23 mouse cellular contexts compared by ENCODE assay signal in genomic region chr3:51649426-51649825, GRCm38 (mm10). TPM values are rescaled to one million over a fixed set of nuclear protein-coding genes. Genes with fewer than 3 reads are reported as not detected.
DNase-seq lines count a peak whose midpoint lies in the region; ATAC-seq and TF ChIP-seq lines count a peak whose summit lies in the region.
"Had no signal": no experiment of that assay in that cellular context is flagged by ENCODE, and none has a peak within 500 bp of the region (broad histone marks: within the 10 kb centered on the region; RNA-seq: fewer than 3 reads in every experiment).

No protein-coding gene starts in this region.

- no peak for TF ChIP-seq CTCF in intestine, postnatal 0 days (IDR thresholded peaks at IDR 0.05; ENCODE audit: low read depth)
- TF ChIP-seq CTCF in left cerebral cortex, adult 2 months (IDR thresholded peaks at IDR 0.05): no peak

- H3K4me2 ChIP-seq in intestine, embryonic 16.5 days (ENCODE audit: low read depth, low read length): no peak overlapping the region
- no peak overlapping the region for H3K4me2 ChIP-seq in intestine, embryonic 15.5 days (replicated peaks)
- H3K4me2 ChIP-seq in intestine, postnatal 0 days (replicated peaks; ENCODE audit: low read depth): no peak overlapping the region
- H3K4me2 ChIP-seq: heart, embryonic 15.5 days; hindbrain, embryonic 15.5 days; liver, embryonic 13.5 days; midbrain, embryonic 15.5 days; neural tube, embryonic 13.5 days had no signal

- ATAC-seq in intestine, embryonic 16.5 days: 0 out of 2 replicates have a peak, but pooled peaks have one; percentile 9
- ATAC-seq in intestine, embryonic 15.5 days: no peak
- peak; percentile 20; the same call in 1 of the 2 replicates for ATAC-seq in intestine, postnatal 0 days
- ATAC-seq: forebrain, embryonic 16.5 days; midbrain, embryonic 15.5 days had no signal

- 70% methylated on average over 8 of the region's 8 CpGs for WGBS in intestine, embryonic 16.5 days
- WGBS in intestine, embryonic 15.5 days: 68% methylated on average over 8 of the region's 8 CpGs
- WGBS in intestine, postnatal 0 days: 47% methylated on average over 8 of the region's 8 CpGs

- H3K4me3 ChIP-seq in intestine, embryonic 16.5 days (ENCODE audit: low read length): no peak overlapping the region
- no peak overlapping the region for H3K4me3 ChIP-seq in intestine, embryonic 15.5 days (replicated peaks)
- no peak overlapping the region for H3K4me3 ChIP-seq in intestine, postnatal 0 days (ENCODE audit: low read depth, low read length)
- no peak overlapping the region for H3K4me3 ChIP-seq in left cerebral cortex, adult 2 months
- H3K4me3 ChIP-seq: forebrain, embryonic 10.5 days; heart, embryonic 15.5 days; hindbrain, embryonic 15.5 days; liver, embryonic 13.5 days; midbrain, embryonic 15.5 days; myocyte; neural tube, embryonic 13.5 days had no signal

- H3K4me1 ChIP-seq in intestine, embryonic 16.5 days (ENCODE audit: control insufficient read depth, insufficient read depth, low read length): peaks cover 21% of the 10 kb centered on the region
- peaks cover 16% of the 10 kb centered on the region; the same call in 1 of the 2 replicates for H3K4me1 ChIP-seq in intestine, embryonic 15.5 days (replicated peaks)
- peaks cover 5% of the 10 kb centered on the region; the same call in 1 of the 2 replicates for H3K4me1 ChIP-seq in intestine, postnatal 0 days (replicated peaks; ENCODE audit: control insufficient read depth, insufficient read depth, low read length)

- intact Hi-C loops in left cerebral cortex, adult 2 months (cut with DNase I): loop anchor here (2.0 kb wide), 1 partner anchor 593 kb away; no protein-coding TSS in a partner anchor

- no peaks in the 10 kb centered on the region for H3K9me3 ChIP-seq in intestine, embryonic 16.5 days (ENCODE audit: control insufficient read depth, low read length)
- H3K9me3 ChIP-seq in intestine, embryonic 15.5 days: no peaks in the 10 kb centered on the region
- H3K9me3 ChIP-seq in intestine, postnatal 0 days (ENCODE audit: control insufficient read depth): no peaks in the 10 kb centered on the region
- H3K9me3 ChIP-seq: heart, embryonic 15.5 days; hindbrain, embryonic 15.5 days; liver, embryonic 13.5 days; midbrain, embryonic 15.5 days; neural tube, embryonic 13.5 days had no signal

- DNase-seq in 3T3-L1 (ENCODE audit: low read depth, low spot score): peak; percentile 61
- peak; percentile 43 to 62 for DNase-seq in kidney, postnatal 25 days
- no peak for DNase-seq in thymus, postnatal 10 days (ENCODE audit: low spot score in 2 of 2)
- no peak for DNase-seq in left cerebral cortex, adult 2 months (ENCODE audit: extremely low spot score in 1 of 2, low spot score in 2 of 2)
- no peak for DNase-seq in spleen, postnatal 36 days (ENCODE audit: low spot score in 2 of 2)
- DNase-seq: adrenal gland, postnatal 10 days; cerebellum, adult 9-10 months; gastrocnemius, postnatal 14 days; liver, embryonic 13.5 days; lung, adult 2 months; right cerebral cortex, adult 18-20 months had no signal

- no peak overlapping the region for H3K27ac ChIP-seq in intestine, embryonic 16.5 days (ENCODE audit: low read length)
- H3K27ac ChIP-seq in intestine, embryonic 15.5 days: no peak overlapping the region
- no peak overlapping the region for H3K27ac ChIP-seq in intestine, postnatal 0 days (ENCODE audit: low read depth, low read length)
- H3K27ac ChIP-seq in left cerebral cortex, adult 2 months: no peak overlapping the region
- H3K27ac ChIP-seq: forebrain, embryonic 10.5 days; heart, embryonic 15.5 days; hindbrain, embryonic 15.5 days; liver, embryonic 13.5 days; macrophage; midbrain, embryonic 15.5 days; neural tube, embryonic 13.5 days had no signal

- H3K9ac ChIP-seq in intestine, embryonic 16.5 days (ENCODE audit: low read depth, low read length): no peak overlapping the region
- H3K9ac ChIP-seq in intestine, embryonic 15.5 days: no peak overlapping the region
- no peak overlapping the region for H3K9ac ChIP-seq in intestine, postnatal 0 days (ENCODE audit: low read depth, low read length)
- H3K9ac ChIP-seq: heart, embryonic 15.5 days; hindbrain, embryonic 15.5 days; liver, embryonic 13.5 days; midbrain, embryonic 15.5 days; neural tube, embryonic 13.5 days had no signal

- no peaks in the 10 kb centered on the region for H3K27me3 ChIP-seq in intestine, embryonic 16.5 days (replicated peaks; ENCODE audit: control insufficient read depth, insufficient read depth, low read length)
- no peaks in the 10 kb centered on the region for H3K27me3 ChIP-seq in intestine, embryonic 15.5 days (replicated peaks)
- H3K27me3 ChIP-seq in intestine, postnatal 0 days (replicated peaks; ENCODE audit: control insufficient read depth, insufficient read depth, low read length): no peaks in the 10 kb centered on the region
- H3K27me3 ChIP-seq: heart, embryonic 15.5 days; hindbrain, embryonic 15.5 days; midbrain, embryonic 15.5 days; neural tube, embryonic 13.5 days had no signal

- H3K36me3 ChIP-seq in intestine, embryonic 16.5 days (ENCODE audit: control insufficient read depth, insufficient read depth, low read length): no peaks in the 10 kb centered on the region
- no peaks in the 10 kb centered on the region for H3K36me3 ChIP-seq in intestine, embryonic 15.5 days
- no peaks in the 10 kb centered on the region for H3K36me3 ChIP-seq in intestine, postnatal 0 days (ENCODE audit: control insufficient read depth, insufficient read depth)
- H3K36me3 ChIP-seq: forebrain, embryonic 10.5 days; heart, embryonic 15.5 days; hindbrain, embryonic 15.5 days; liver, embryonic 13.5 days; midbrain, embryonic 15.5 days; neural tube, embryonic 13.5 days had no signal

RNA-seq across cellular contexts. Expression of gene Mgst2, which starts 10.7 kb away (rescaled TPM):
- polyA plus RNA-seq in intestine, embryonic 16.5 days (2015; fragmentation: Nextera tagmentation; extraction: Ambion mirVana): 49.8 and 61.7 TPM in 2 replicates
- 30.2 and 33.3 TPM in 2 replicates for polyA plus RNA-seq in intestine, embryonic 15.5 days (2015; fragmentation: Nextera tagmentation; extraction: Ambion mirVana)
- 128 and 153 TPM in 2 replicates for polyA plus RNA-seq in intestine, postnatal 0 days (2015; fragmentation: Nextera tagmentation; extraction: Ambion mirVana)
- total RNA-seq in left cerebral cortex, adult 2 months (2021): not detected
- total RNA-seq: left cerebral cortex, postnatal 36 days had no signal

Comparison
In these comparisons a context has a peak if more than half of its experiments do, and no peak if none do; other contexts are left out.
1. DNase-seq: peak in 3T3-L1 (single experiment) and kidney, postnatal 25 days (2 of 2); none in thymus, postnatal 10 days (0 of 2), left cerebral cortex, adult 2 months (0 of 2) and spleen, postnatal 36 days (0 of 2).